Mouse (Mus musculus) forebrain, embryonic 15.5 days (tissue): Measurements from ENCODE around the gene Hpd. TPM values are rescaled to one million over a fixed set of nuclear protein-coding genes. Genes with fewer than 3 reads are reported as not detected.
A peak's percentile ranks its signal among the peaks of the same experiment; 100 is the strongest.

Experiments
- ATAC-seq: fragments of 200-750 bp; cut with Nextera tagmentation; replicated peaks from 2 replicates; pipeline ENCODE4 v1.8.0; 2017; ENCODE audit warnings: mild to moderate bottlenecking, moderate TSS enrichment, moderate library complexity
- H3K27ac ChIP-seq: fragments of 300-500 bp; sonication (generic); replicated peaks from 2 replicates; pipeline ENCODE4 v1.5.1; 2015; ENCODE audit warnings: mild to moderate bottlenecking, inconsistent platforms
- H3K27me3 ChIP-seq: fragments of 300-500 bp; sonication (generic); 2 replicates; pipeline ENCODE4 v1.6.1; 2015; ENCODE audit warnings: inconsistent platforms
- H3K36me3 ChIP-seq: fragments of 300-500 bp; sonication (generic); 2 replicates; pipeline ENCODE4 v1.6.1; 2015; ENCODE audit warnings: mild to moderate bottlenecking, inconsistent platforms
- H3K4me1 ChIP-seq: fragments of 300-500 bp; sonication (generic); 2 replicates; pipeline ENCODE4 v1.6.1; 2015; ENCODE audit warnings: inconsistent platforms
- H3K4me2 ChIP-seq: fragments of 300-500 bp; sonication (generic); replicated peaks from 2 replicates; pipeline ENCODE4 v1.6.1; 2015; ENCODE audit warnings: mild to moderate bottlenecking, inconsistent platforms
- H3K4me3 ChIP-seq: fragments of 300-500 bp; sonication (generic); 2 replicates; pipeline ENCODE4 v1.5.1; 2015; ENCODE audit warnings: mild to moderate bottlenecking, inconsistent platforms
- H3K9ac ChIP-seq: fragments of 300-500 bp; sonication (generic); replicated peaks from 2 replicates; pipeline ENCODE4 v1.6.1; 2015; ENCODE audit warnings: mild to moderate bottlenecking, inconsistent platforms
- H3K9me3 ChIP-seq: fragments of 300-500 bp; sonication (generic); 2 replicates; pipeline ENCODE4 v1.6.1; 2016; ENCODE audit warnings: inconsistent platforms
- WGBS: fragments of 180-500 bp; shearing (Covaris S2); methylation state at CpG from one replicate; pipeline ENCODE4 v1.1.7; 2015; ENCODE audit warnings: mixed read lengths; 5-methylcytosine and 5-hydroxymethylcytosine counted together
- polyA plus RNA-seq: library from polyadenylated mRNA; unstranded; fragments of >200 nt; fragmentation: Nextera tagmentation; extraction: Ambion mirVana; gene quantifications from 2 replicates; pipeline ENCODE4 v1.2.1, GENCODE M21; 2015

Hpd gene
- polyA plus RNA-seq, 1 experiment from 2014 or later: not detected

DNA sequence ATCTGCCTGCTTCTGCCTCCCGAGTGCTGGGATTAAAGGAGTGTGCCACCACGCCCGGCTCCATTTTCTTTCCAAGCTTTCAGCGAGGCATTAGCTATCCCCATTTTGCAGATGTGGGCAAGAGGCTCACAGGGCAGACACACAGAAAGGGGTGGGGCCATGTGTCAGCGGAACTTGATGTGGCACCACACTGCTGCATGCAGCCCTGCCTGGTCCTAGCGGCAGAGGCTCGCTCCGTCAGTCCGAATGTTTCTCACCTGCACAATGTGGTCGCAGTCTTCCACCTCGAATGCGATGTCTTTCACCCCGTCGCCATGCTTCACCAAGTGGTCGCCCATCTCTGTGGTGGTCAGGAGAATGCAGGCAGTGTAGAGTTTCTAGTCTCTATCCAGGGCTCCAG, 2.1 kb downstream of the Hpd start:
- 92% methylated on average over 15 of the region's 15 CpGs for WGBS
- Histone ChIP-seq H3K9ac (no peak overlapping the region), H3K4me2 (no peak overlapping the region), H3K4me1 (no peaks in the 10 kb centered on the region), H3K36me3 (no peaks in the 10 kb centered on the region), H3K27ac (no peak overlapping the region), H3K9me3 (no peaks in the 10 kb centered on the region), H3K4me3 (no peak overlapping the region), H3K27me3 (no peaks in the 10 kb centered on the region)
- ATAC-seq: no peak

DNA sequence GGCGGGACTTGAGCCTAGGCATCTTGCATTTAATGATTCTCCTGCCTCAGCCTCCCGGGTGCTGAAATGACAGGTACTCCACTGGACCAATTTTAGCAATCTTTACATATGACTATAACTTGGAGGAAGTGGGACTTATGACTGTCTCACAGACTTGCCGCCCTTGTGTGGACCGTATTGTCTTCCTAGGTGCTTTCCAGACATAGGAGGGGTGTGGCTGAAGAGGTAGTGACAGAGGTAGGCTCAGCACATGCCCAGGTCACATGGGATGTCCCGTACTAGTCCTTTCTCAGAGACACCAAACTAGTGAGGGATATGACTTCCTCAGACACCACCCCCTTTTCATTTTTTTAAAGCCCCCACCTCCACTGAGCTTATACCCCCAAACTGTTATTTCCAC, 3.7 kb downstream of the Hpd start:
- H3K9ac ChIP-seq: no peak overlapping the region
- ATAC-seq: no peak
- no peaks in the 10 kb centered on the region for H3K9me3 ChIP-seq
- no peak overlapping the region for H3K27ac ChIP-seq
- no peaks in the 10 kb centered on the region for H3K36me3 ChIP-seq
- no peaks in the 10 kb centered on the region for H3K27me3 ChIP-seq
- no peaks in the 10 kb centered on the region for H3K4me1 ChIP-seq
- WGBS: 92% methylated on average over 5 of the region's 5 CpGs
- no peak overlapping the region for H3K4me2 ChIP-seq
- H3K4me3 ChIP-seq: no peak overlapping the region

DNA sequence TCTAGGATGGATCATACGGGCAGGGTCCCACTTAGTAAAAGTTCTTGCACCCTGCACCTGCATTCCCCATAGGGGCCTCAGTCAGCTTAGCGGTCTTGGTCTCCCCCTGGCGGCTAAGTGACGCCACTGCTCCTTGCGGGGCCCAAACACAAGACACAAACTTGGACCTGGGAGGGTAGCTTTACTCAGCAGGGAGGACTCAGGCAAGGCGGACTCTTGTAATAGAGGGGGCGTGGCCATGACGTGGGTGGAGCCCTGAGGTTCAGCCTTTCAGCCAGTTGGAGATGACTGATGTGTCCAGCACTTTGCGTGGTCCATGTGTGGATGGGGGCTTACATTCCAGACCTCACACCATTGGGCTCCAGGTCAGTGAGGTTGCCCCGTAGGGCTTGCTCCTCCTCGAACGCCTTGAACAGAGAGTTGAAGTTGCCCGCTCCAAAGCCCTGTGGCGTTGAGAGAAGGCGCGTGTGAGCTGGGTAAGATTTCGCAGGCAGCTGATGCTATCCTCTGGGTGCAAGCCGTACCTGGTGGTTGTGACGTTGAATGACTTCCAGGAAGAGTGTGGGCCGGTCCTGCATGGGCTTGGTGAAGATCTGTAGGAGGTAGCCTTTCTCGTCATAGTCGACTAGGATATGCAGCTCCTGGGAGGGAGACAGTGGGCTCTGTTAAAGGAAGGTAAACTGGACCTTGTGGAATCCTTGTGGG, 10.7 kb downstream of the Hpd start:
- Histone ChIP-seq H3K4me3 (no peak overlapping the region; the same call in 1 of the 2 replicates), H3K36me3 (peaks cover 3% of the 10 kb centered on the region), H3K4me2 (peak overlapping the region; percentile 27), H3K9me3 (no peaks in the 10 kb centered on the region), H3K27ac (no peak overlapping the region), H3K27me3 (no peaks in the 10 kb centered on the region), H3K9ac (no peak overlapping the region; the same call in 1 of the 2 replicates), H3K4me1 (peaks cover 5% of the 10 kb centered on the region; the same call in 1 of the 2 replicates)
- ATAC-seq: peak; percentile 70
- WGBS: 14% methylated on average over 22 of the region's 22 CpGs

DNA sequence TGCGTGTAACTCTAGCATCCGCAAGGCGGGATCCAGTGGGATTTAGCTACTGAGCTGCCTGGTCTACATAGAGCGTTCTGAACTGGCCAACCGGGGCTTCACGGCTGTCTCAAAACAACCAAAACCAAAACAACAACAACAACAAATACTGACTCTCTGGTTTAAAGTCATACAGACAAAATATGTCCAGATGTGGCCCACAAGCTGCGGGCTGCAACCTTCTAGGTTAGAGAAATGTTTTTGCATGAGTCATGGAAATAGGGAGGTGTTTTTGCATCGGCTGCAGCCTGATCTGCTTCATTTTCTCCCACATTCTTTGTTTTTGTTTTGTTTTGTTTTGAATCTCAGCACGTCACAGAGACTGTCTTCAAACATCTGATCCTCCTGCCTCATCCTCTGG, 12.2 kb downstream of the Hpd start:
- Histone ChIP-seq H3K36me3 (peaks cover 16% of the 10 kb centered on the region), H3K4me3 (no peak overlapping the region), H3K4me1 (peaks cover 5% of the 10 kb centered on the region; the same call in 1 of the 2 replicates), H3K4me2 (no peak overlapping the region), H3K27me3 (no peaks in the 10 kb centered on the region), H3K27ac (no peak overlapping the region), H3K9me3 (no peaks in the 10 kb centered on the region), H3K9ac (no peak overlapping the region)
- ATAC-seq: no peak
- 79% methylated on average over 9 of the region's 9 CpGs for WGBS

DNA sequence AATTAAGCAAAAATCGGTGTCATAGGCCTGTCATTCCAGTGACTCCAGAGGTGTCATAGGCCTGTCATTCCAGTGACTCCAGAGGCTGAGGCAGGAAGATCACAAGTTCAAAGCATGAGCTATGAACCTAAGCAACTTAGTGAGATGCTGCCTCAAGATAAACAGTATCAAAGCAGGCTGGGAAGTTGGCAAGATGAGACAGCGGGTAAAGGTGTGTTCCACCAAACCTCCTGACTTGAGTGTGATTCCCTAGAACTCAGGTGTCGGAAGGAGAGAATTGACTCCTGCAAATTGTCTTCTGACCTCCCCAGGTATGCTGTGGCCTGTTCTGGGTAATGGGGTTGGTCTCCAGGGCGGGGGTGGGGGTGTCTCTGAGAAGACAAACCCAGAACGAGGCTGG, 13.2 kb downstream of the Hpd start, which contains the start of gene Psmd9:
TSS of gene Psmd9 (plus strand) at position 130 of the 400 bp plus-strand sequence.
- 83% methylated on average over 5 of the region's 5 CpGs for WGBS
- Histone ChIP-seq H3K4me2 (no peak within 1 kb of the TSS), H3K27me3 (no peaks in the 10 kb centered on the region), H3K4me3 (no peak within 1 kb of the TSS), H3K4me1 (peaks cover 5% of the 10 kb centered on the region; the same call in 1 of the 2 replicates), H3K9ac (no peak within 1 kb of the TSS), H3K36me3 (peaks cover 21% of the 10 kb centered on the region), H3K27ac (no peak within 1 kb of the TSS), H3K9me3 (no peaks in the 10 kb centered on the region)
- no peak for ATAC-seq

DNA sequence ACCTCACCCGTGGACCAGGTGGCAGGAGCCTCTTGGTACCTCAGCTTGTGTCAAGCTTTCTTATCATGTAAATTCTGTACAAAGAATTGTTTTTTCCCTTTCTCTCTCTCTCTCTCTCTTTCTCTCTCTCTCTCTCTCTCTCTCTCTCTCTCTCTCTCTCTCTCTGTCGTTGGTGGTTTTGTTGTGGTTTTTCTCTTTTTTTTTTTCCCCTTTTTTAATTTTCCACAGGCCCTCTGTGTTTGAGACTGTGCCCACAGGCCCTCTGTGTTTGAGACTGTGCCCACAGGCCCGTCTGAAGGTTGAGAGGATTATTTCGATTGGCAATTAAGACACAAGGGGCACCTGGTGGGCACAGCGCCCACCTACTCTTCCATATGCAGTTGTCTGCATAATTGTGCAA, 14.9 kb downstream of the Hpd start:
- H3K4me3 ChIP-seq: no peak overlapping the region
- H3K36me3 ChIP-seq: peaks cover 38% of the 10 kb centered on the region
- 52% methylated on average over 5 of the region's 5 CpGs for WGBS
- H3K4me2 ChIP-seq: no peak overlapping the region
- ATAC-seq: no peak
- H3K9ac ChIP-seq: no peak overlapping the region
- H3K4me1 ChIP-seq: peaks cover 5% of the 10 kb centered on the region; the same call in 1 of the 2 replicates
- no peaks in the 10 kb centered on the region for H3K9me3 ChIP-seq
- no peak overlapping the region for H3K27ac ChIP-seq
- no peaks in the 10 kb centered on the region for H3K27me3 ChIP-seq

DNA sequence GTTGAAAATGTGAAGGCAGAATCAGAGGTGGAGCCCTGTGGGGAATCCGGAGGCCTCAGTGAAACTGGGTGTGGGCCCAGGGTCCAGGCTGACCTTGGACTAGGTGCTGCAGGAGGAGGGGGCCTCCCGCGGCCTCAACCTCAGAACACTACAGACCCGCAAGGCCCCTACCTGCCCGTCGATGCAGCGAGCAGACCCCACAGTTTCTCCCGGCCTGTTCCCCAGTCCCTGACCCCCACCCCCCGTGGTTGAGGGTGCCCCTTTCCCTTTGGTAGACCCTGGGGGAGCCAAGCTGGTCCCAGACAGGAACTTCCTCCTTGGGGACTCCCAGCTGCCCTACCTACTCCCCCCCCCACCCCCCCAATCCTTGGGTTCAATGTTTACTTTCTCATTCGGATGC, 16.1 kb downstream of the Hpd start:
- Histone ChIP-seq H3K27me3 (no peaks in the 10 kb centered on the region), H3K9ac (no peak overlapping the region), H3K4me3 (no peak overlapping the region), H3K9me3 (no peaks in the 10 kb centered on the region), H3K4me1 (no peaks in the 10 kb centered on the region; the same call in 1 of the 2 replicates), H3K4me2 (no peak overlapping the region), H3K36me3 (peaks cover 47% of the 10 kb centered on the region), H3K27ac (no peak overlapping the region)
- WGBS: 91% methylated on average over 10 of the region's 10 CpGs
- no peak for ATAC-seq

DNA sequence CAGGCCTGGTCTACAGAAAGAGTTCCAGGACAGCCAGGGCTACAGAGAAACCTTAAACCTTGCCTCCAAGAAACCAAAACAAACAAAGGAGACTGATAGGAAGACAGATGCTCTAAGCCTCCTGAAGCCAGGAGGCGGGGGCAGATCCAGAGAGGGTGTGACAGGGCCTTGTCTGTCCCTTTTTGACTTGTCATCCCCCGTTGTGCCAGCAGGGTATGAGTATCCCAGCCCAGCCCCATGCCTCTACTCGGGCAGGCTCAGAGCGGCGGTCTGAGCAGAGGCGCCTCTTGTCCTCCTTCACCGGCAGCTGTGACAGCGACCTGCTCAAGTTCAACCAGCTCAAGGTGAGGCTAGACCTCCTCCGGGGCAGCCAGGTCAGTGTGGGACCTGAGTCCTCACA, 19.6 kb downstream of the Hpd start:
- no peaks in the 10 kb centered on the region for H3K4me1 ChIP-seq
- H3K9ac ChIP-seq: no peak overlapping the region
- no peaks in the 10 kb centered on the region for H3K27me3 ChIP-seq
- H3K36me3 ChIP-seq: peaks cover 82% of the 10 kb centered on the region
- ATAC-seq: no peak
- no peaks in the 10 kb centered on the region for H3K9me3 ChIP-seq
- H3K4me2 ChIP-seq: no peak overlapping the region
- no peak overlapping the region for H3K27ac ChIP-seq
- 86% methylated on average over 9 of the region's 9 CpGs for WGBS
- H3K4me3 ChIP-seq: no peak overlapping the region

DNA sequence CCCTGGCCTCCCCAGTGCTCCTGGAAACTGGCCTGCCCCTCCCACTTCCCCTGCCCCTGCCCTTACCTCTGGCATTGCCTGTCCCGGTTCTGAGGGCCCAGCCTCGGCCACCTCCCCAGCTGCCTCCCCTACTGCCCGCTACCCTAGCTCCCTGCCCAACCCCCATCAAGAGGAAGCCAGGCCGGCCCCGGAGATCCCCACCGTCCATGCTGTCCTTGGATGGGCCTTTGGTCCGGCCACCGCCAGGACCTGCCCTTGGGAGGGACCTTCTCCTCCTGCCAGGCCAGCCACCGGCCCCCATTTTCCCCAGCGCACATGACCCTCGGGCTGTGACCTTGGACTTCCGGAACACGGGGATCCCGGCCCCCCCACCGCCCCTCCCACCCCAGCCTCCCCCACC, 22.2 kb downstream of the Hpd start:
- H3K27me3 ChIP-seq: no peaks in the 10 kb centered on the region
- no peak overlapping the region for H3K4me3 ChIP-seq
- H3K36me3 ChIP-seq: peaks cover 83% of the 10 kb centered on the region
- H3K4me2 ChIP-seq: no peak overlapping the region
- H3K9ac ChIP-seq: no peak overlapping the region
- no peak for ATAC-seq
- H3K4me1 ChIP-seq: no peaks in the 10 kb centered on the region
- no peak overlapping the region for H3K27ac ChIP-seq
- WGBS: 90% methylated on average over 15 of the region's 15 CpGs
- no peaks in the 10 kb centered on the region for H3K9me3 ChIP-seq

DNA sequence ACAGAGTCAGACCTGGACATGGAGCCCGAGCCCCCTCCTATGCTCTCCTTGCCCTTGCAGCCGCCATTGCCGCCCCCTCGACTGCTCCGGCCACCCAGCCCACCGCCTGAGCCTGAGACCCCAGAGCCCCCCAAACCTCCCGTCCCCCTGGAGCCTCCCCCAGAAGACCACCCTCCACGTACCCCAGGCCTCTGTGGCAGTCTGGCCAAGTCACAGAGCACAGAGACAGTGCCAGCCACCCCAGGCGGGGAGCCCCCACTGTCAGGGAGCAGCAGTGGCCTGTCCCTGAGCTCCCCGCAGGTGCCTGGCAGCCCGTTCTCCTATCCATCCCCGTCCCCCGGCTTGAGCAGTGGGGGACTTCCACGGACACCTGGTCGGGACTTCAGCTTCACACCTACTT, 22.7 kb downstream of the Hpd start:
- H3K4me1 ChIP-seq: no peaks in the 10 kb centered on the region
- H3K27me3 ChIP-seq: no peaks in the 10 kb centered on the region
- no peak overlapping the region for H3K4me2 ChIP-seq
- peaks cover 85% of the 10 kb centered on the region for H3K36me3 ChIP-seq
- 87% methylated on average over 15 of the region's 15 CpGs for WGBS
- ATAC-seq: no peak
- no peak overlapping the region for H3K9ac ChIP-seq
- H3K4me3 ChIP-seq: no peak overlapping the region
- no peaks in the 10 kb centered on the region for H3K9me3 ChIP-seq
- no peak overlapping the region for H3K27ac ChIP-seq

DNA sequence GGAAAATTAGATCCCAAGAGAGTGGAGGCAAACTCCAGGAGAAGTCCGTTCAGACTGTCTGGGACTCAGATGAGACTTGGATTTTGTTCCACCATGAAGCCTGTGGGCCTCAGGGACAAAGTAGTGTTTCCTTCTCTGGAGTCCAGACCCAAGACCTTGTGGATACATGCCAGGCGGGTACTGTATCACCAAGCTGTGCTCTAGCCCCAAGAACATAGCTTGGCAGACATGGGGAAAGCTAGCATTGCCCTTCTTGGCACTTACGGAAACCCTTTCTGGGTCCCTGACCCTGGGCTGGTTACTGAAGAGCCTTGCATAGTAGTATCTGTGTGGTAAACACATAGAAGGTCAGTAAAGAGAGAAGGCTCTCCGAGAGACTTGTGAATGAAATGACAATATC, 23.1 kb downstream of the Hpd start:
- Histone ChIP-seq H3K4me2 (no peak overlapping the region), H3K9me3 (no peaks in the 10 kb centered on the region), H3K27me3 (no peaks in the 10 kb centered on the region), H3K4me3 (no peak overlapping the region), H3K9ac (no peak overlapping the region), H3K36me3 (peaks cover 85% of the 10 kb centered on the region), H3K27ac (no peak overlapping the region), H3K4me1 (no peaks in the 10 kb centered on the region)
- WGBS: 90% methylated on average over 4 of the region's 4 CpGs
- no peak for ATAC-seq

DNA sequence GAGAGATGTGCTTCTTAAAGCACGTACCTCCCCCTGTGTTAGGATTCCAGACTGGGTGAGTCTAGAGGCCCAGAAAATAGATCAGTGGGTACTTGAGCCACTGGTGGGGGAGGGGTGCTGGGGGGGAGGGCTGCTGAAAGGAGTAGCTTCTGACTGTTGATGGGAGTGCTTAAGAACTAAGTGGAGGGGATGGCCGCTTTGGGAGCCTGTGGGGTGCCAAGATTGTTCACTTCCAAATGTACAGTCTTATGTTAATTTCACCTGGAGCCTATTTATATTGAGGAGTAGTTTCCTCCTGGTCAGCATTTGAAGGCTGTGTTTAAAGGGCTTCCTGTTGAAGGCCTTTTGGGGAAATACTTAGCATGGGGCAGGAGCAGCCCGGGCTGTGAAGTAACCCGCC, 24.6 kb downstream of the Hpd start:
- Histone ChIP-seq H3K36me3 (peaks cover 84% of the 10 kb centered on the region), H3K9ac (no peak overlapping the region), H3K9me3 (no peaks in the 10 kb centered on the region), H3K27me3 (no peaks in the 10 kb centered on the region), H3K4me2 (no peak overlapping the region), H3K4me1 (no peaks in the 10 kb centered on the region), H3K4me3 (no peak overlapping the region), H3K27ac (no peak overlapping the region)
- 91% methylated on average over 4 of the region's 4 CpGs for WGBS
- no peak for ATAC-seq

DNA sequence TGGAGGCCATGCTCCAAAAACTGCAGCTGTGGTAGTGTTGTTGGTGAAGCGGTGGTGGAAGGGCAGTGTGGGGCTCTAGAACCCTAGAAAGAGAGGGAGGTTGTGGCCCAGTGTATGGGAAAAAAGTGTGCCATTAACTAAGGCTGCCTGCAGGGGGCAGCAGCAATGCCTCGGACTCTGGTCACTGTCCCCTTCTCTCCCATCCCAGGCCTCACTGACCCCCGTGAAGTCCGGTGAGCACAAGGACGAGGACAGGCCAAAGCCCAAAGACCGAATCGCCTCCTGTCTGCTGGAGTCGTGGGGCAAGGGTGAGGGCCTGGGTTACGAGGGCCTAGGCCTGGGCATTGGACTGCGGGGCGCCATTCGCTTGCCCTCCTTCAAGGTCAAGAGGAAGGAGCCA, 25.8 kb downstream of the Hpd start:
- no peak for ATAC-seq
- Histone ChIP-seq H3K4me3 (no peak overlapping the region), H3K4me1 (peaks cover under 1% of the 10 kb centered on the region; the same call in 1 of the 2 replicates), H3K9ac (no peak overlapping the region), H3K27me3 (no peaks in the 10 kb centered on the region), H3K4me2 (no peak overlapping the region), H3K9me3 (no peaks in the 10 kb centered on the region), H3K27ac (no peak overlapping the region), H3K36me3 (peaks cover 85% of the 10 kb centered on the region)
- 91% methylated on average over 12 of the region's 12 CpGs for WGBS
